Mouse (Mus musculus) frontal cortex, postnatal 25 days (tissue): ENCODE data around the gene Cracr2a.

Experiments
- DNase-seq, 2 experiments: peaks; one replicate each; pipeline ENCODE4 v3.0.0; 2022; ENCODE audit warnings: low spot score in 2 of 2

The Cracr2a gene

DNA sequence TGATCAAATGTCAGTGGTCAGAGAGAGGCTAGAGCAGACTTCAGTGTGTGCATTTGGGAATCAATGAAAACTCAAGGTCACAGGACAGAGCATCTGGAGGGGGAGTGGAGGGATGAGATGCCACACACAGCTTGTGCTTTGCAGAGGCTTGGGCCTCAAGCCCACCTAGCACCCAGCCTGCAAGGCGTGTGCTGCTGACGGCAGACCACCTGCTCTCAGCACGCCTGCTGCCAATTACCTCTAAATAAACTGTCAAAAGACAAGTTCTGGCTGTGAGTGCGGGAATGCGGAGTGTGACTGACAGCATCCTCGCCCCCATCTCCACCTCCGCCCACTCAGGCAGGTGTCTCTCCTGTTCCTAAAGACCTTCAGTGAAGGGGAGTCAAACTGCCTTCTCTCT, 131.2 kb downstream of the Cracr2a start:
- DNase-seq, result no peak

GRCm38 (mm10) chr6:127693681-127694080, 132.5 kb downstream of the Cracr2a start:
- DNase-seq, result no peak

DNA sequence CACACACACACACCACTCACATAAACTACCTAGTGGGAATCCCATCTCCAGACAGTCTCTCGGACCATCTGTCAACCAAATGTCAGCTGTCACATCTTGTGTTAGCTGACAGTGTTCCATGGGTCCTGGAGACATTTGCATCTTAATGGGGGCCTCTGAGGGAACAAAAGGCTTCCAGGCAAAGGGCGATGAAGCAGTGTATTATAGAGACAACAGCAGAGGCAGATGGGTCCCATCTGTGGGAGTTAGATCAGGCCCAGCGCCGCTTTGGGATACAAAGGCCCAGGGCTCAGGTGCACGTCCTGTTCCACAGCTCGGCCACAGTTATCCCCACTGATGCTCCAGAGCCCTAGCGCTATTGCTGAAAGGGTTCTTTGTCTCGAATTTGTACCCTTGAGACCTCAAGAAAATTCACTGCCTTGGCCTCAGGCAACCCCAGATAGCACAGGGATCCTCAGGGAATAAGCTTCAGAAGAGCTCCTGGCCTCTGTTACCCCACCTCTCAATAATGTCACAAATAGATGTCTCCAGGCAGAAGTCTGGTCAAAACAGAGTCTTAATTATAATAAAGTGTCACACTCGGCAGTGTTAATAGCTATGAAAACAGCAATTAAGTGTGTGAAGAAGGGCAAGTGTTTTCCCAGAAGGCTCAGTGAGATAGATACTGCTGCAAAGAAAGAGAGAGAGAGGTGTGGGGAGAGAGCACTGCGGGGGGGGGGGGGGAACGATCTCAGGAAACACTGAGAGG, 140.1 kb downstream of the Cracr2a start:
- no peak for DNase-seq

DNA sequence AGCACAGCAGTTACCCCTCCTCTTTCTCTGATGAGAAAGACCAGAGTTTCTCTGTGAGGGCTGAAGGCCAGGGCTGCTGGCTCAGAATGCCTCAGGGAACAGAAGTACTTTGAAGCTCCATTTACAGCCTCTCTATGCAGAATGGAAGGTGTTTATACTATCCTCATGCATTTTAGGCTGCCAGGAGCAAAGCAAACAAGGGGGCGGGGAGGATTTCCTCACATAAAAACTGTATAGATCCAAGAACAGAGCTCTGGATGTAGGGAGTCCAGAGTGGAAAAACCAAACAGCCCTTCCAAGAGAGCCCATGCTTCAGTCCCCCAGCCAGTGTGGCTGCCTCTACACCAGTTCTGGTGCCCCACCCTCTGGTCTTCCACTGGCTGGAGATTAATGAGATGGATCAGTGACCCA, 147.1 kb downstream of the Cracr2a start:
- DNase-seq, result no peak

GRCm38 (mm10) chr6:127714906-127715305, 153.8 kb downstream of the Cracr2a start:
- no peak for DNase-seq

GRCm38 (mm10) chr6:127715428-127715827, 154.3 kb downstream of the Cracr2a start:
- no peak for DNase-seq

DNA sequence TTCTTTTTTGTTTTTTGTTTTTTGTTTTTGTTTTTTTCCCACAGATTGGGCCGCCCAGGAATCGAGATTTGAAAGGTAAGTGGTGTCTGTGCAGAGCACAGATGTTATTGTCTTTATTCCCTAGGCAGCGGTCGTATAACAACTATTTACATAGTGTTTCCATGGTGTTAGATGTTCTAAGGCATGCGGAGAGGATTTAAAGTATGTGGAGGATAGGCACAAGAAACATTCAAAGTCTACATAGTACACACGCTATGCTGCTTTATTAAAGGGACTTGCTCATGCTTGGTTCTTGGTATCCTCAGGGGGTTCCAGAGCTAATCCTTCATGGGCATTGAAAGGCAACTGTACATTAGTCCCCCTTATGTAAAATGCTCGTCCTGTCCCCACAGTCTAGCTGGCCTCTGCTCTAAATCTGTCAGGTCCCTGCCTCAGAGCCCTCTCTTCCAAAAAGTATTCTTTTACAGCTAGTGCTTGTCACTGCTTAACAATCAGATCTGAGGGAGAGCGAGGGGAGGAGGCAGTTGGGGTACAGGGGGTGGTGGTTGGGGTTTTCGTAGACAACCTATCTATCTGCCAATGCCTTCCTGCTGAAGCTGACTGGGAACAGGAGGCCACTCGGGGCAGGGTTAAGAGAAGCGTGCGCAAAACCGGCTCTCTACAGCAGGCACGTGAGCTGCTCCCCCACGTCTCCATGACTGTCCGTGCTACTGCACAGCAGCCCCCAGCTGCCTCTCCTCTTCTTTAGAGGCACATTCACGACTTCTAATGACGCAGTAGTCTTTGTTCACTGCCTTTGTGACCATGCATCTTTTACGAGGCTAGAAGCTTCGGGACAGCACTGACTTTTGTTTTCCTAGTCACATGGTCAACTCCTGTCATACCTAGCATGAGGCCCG, 156.3 kb downstream of the Cracr2a start:
- DNase-seq, result no peak

DNA sequence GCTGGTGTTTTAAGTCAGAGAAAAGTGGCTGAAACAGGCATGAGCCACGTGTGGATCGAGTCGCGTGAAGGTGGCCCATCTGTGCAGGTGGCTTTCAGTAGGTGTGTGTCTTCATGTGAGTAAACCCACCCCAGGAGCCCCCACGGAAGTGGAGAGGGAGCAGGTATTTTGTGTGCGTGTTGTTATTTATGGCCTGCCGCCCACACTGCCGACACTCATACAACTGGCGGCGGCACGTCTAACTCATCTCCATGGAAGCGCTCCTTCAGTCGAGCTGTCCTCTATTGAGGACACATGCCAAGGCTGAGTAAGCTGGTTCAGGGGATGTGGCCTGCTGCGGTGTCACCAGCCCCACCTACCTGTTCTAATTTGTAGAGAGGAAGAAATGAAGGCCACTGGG, 158.7 kb downstream of the Cracr2a start:
- no peak for DNase-seq

DNA sequence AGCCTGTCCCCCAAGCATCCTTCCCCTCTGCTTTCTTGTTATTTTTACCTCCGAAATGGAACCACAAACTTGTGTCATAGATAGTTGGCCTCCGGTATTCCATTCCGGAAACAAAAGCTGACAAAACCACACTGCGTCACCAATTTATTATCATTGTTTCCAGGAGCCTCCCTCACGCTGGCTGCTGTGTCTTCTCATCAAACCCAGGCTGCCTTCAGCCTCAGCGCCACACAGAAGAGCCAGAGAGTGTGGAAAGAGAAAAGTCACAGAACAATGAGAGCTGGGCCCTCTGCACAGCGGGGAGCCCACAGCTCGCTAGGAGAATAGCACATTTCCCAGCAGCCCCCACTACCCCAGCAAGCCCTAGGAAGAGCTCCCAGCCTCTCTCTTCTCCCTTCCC, 162.0 kb downstream of the Cracr2a start:
- DNase-seq, result no peak
